Mouse (Mus musculus): Measurements from ENCODE around the gene Gm428. TPM values are rescaled to one million over a fixed set of nuclear protein-coding genes. Genes with fewer than 3 reads are reported as not detected.
"Not testable (repeated sequence)": the region's sequence is repeated elsewhere in the genome, so short reads cannot be mapped to it uniquely, and the experiment has no call there.

Gene Gm428
- polyA plus RNA-seq (2014; fragmentation: Nextera tagmentation; extraction: Ambion mirVana), result not detected in 2 replicates

- H3K4me2 ChIP-seq (replicated peaks; ENCODE audit: low read depth, low read length); H3K27me3 ChIP-seq (ENCODE audit: control insufficient read depth, insufficient read depth, low read length); H3K4me3 ChIP-seq (ENCODE audit: low read length); H3K27ac ChIP-seq (ENCODE audit: low read depth, low read length); H3K9ac ChIP-seq (ENCODE audit: low read depth, low read length); H3K9me3 ChIP-seq (ENCODE audit: control insufficient read depth, low read length); H3K4me1 ChIP-seq (ENCODE audit: control insufficient read depth, insufficient read depth, low read length); H3K36me3 ChIP-seq (ENCODE audit: control insufficient read depth, insufficient read depth, low read length); ATAC-seq (ENCODE audit: low FRiP score, low TSS enrichment): not testable (repeated sequence)
- no CpG with 5 or more reads among the region's 4 CpGs for WGBS
These were observed at the start of gene Gm428 for GRCm38 (mm10) chr4:73683216-73683615. Gene Gm428, plus strand, starts transcription at chr4:73683516.

GRCm38 (mm10) chr4:73637821-73638220 lies 45.5 kb upstream of the Gm428 start, which contains the start of gene Gm11236:
Gene Gm11236, plus strand, starts transcription at chr4:73638121.
- not testable (repeated sequence) for ATAC-seq (ENCODE audit: low FRiP score, low TSS enrichment); H3K36me3 ChIP-seq (ENCODE audit: control insufficient read depth, insufficient read depth, low read length); H3K9ac ChIP-seq (ENCODE audit: low read depth, low read length); H3K9me3 ChIP-seq (ENCODE audit: control insufficient read depth, low read length); H3K4me1 ChIP-seq (ENCODE audit: control insufficient read depth, insufficient read depth, low read length); H3K4me2 ChIP-seq (replicated peaks; ENCODE audit: low read depth, low read length); H3K4me3 ChIP-seq (ENCODE audit: low read length); H3K27ac ChIP-seq (ENCODE audit: low read depth, low read length); H3K27me3 ChIP-seq (ENCODE audit: control insufficient read depth, insufficient read depth, low read length)
- no CpG with 5 or more reads among the region's 4 CpGs for WGBS

- WGBS, result 85% methylated on average over 4 of the region's 4 CpGs
- H3K4me1 ChIP-seq (ENCODE audit: control insufficient read depth, insufficient read depth, low read length); H3K4me3 ChIP-seq (ENCODE audit: low read length); ATAC-seq (ENCODE audit: low FRiP score, low TSS enrichment); H3K9me3 ChIP-seq (ENCODE audit: control insufficient read depth, low read length); H3K4me2 ChIP-seq (replicated peaks; ENCODE audit: low read depth, low read length); H3K36me3 ChIP-seq (ENCODE audit: control insufficient read depth, insufficient read depth, low read length); H3K27me3 ChIP-seq (ENCODE audit: control insufficient read depth, insufficient read depth, low read length); H3K27ac ChIP-seq (ENCODE audit: low read depth, low read length); H3K9ac ChIP-seq (ENCODE audit: low read depth, low read length): not testable (repeated sequence)
These were observed 21.5 kb upstream of the Gm428 start for GRCm38 (mm10) chr4:73661864-73662263.

- not testable (repeated sequence) for H3K27ac ChIP-seq (ENCODE audit: low read depth, low read length); H3K4me2 ChIP-seq (replicated peaks; ENCODE audit: low read depth, low read length); H3K9me3 ChIP-seq (ENCODE audit: control insufficient read depth, low read length); H3K27me3 ChIP-seq (ENCODE audit: control insufficient read depth, insufficient read depth, low read length); ATAC-seq (ENCODE audit: low FRiP score, low TSS enrichment); H3K9ac ChIP-seq (ENCODE audit: low read depth, low read length); H3K4me1 ChIP-seq (ENCODE audit: control insufficient read depth, insufficient read depth, low read length); H3K36me3 ChIP-seq (ENCODE audit: control insufficient read depth, insufficient read depth, low read length); H3K4me3 ChIP-seq (ENCODE audit: low read length)
- no CpG with 5 or more reads among the region's 4 CpGs for WGBS
These were observed 15.3 kb upstream of the Gm428 start, which contains the start of gene Gm11239 for GRCm38 (mm10) chr4:73668054-73668453. Gene Gm11239, plus strand, starts transcription at chr4:73668354.

GRCm38 (mm10) chr4:73718761-73719160 lies 35.4 kb downstream of the Gm428 start:
- Histone ChIP-seq H3K27me3 (ENCODE audit: control insufficient read depth, insufficient read depth, low read length) (no peaks in the 10 kb centered on the region), H3K4me1 (ENCODE audit: control insufficient read depth, insufficient read depth, low read length) (no peaks in the 10 kb centered on the region), H3K9ac (ENCODE audit: low read depth, low read length) (no peak overlapping the region), H3K4me3 (ENCODE audit: low read length) (no peak overlapping the region), H3K36me3 (ENCODE audit: control insufficient read depth, insufficient read depth, low read length) (no peaks in the 10 kb centered on the region; the same call in 1 of the 2 replicates), H3K9me3 (ENCODE audit: control insufficient read depth, low read length) (no peaks in the 10 kb centered on the region), H3K4me2 (replicated peaks; ENCODE audit: low read depth, low read length) (no peak overlapping the region), H3K27ac (ENCODE audit: low read depth, low read length) (no peak overlapping the region)
- no peak for ATAC-seq (ENCODE audit: low FRiP score, low TSS enrichment)
- WGBS, result 89% methylated on average over 1 of the region's 1 CpGs

GRCm38 (mm10) chr4:73719819-73720218 lies 36.5 kb downstream of the Gm428 start:
- H3K4me3 ChIP-seq (ENCODE audit: low read length), result no peak overlapping the region
- H3K27ac ChIP-seq (ENCODE audit: low read depth, low read length), result no peak overlapping the region
- H3K4me2 ChIP-seq (replicated peaks; ENCODE audit: low read depth, low read length), result no peak overlapping the region
- H3K9ac ChIP-seq (ENCODE audit: low read depth, low read length), result no peak overlapping the region
- no peaks in the 10 kb centered on the region for H3K27me3 ChIP-seq (ENCODE audit: control insufficient read depth, insufficient read depth, low read length)
- ATAC-seq (ENCODE audit: low FRiP score, low TSS enrichment), result no peak
- H3K4me1 ChIP-seq (ENCODE audit: control insufficient read depth, insufficient read depth, low read length), result no peaks in the 10 kb centered on the region
- no peaks in the 10 kb centered on the region for H3K9me3 ChIP-seq (ENCODE audit: control insufficient read depth, low read length)
- H3K36me3 ChIP-seq (ENCODE audit: control insufficient read depth, insufficient read depth, low read length), result no peaks in the 10 kb centered on the region; the same call in 1 of the 2 replicates

Other genes starting within 250 kb of the Gm428 start
- gene Gm11238, start 75.6 kb upstream of the Gm428 start, polyA plus RNA-seq (2014; fragmentation: Nextera tagmentation; extraction: Ambion mirVana), result not detected in 2 replicates
- not detected in 2 replicates for gene Gm11237, start 60.5 kb upstream of the Gm428 start, polyA plus RNA-seq (2014; fragmentation: Nextera tagmentation; extraction: Ambion mirVana)
- not detected in 2 replicates for gene Gm11236, start 45.4 kb upstream of the Gm428 start, polyA plus RNA-seq (2014; fragmentation: Nextera tagmentation; extraction: Ambion mirVana)
- gene Gm11239, start 15.2 kb upstream of the Gm428 start, polyA plus RNA-seq (2014; fragmentation: Nextera tagmentation; extraction: Ambion mirVana), result not detected in 2 replicates
- 5.8 and 13.5 TPM in 2 replicates for gene Rasef, start 107.5 kb downstream of the Gm428 start, polyA plus RNA-seq (2014; fragmentation: Nextera tagmentation; extraction: Ambion mirVana)
- not detected in 2 replicates for gene Gm11758, start 192.8 kb downstream of the Gm428 start, polyA plus RNA-seq (2014; fragmentation: Nextera tagmentation; extraction: Ambion mirVana)
- gene Gm11757, start 207.6 kb downstream of the Gm428 start, polyA plus RNA-seq (2014; fragmentation: Nextera tagmentation; extraction: Ambion mirVana), result not detected in 2 replicates
- gene Gm13871, start 222.4 kb downstream of the Gm428 start, polyA plus RNA-seq (2014; fragmentation: Nextera tagmentation; extraction: Ambion mirVana), result not detected in 2 replicates
- not detected in 2 replicates for gene Gm11756, start 237.2 kb downstream of the Gm428 start, polyA plus RNA-seq (2014; fragmentation: Nextera tagmentation; extraction: Ambion mirVana)

Measured in kidney, embryonic 14.5 days (tissue).